Mouse (Mus musculus) lung, postnatal 10 days (tissue): ENCODE measurements around the gene Cfap126.

ENCODE experiments used
- DNase-seq: peaks from one replicate; pipeline ENCODE4 v3.0.0; 2021

Cfap126 gene

DNA sequence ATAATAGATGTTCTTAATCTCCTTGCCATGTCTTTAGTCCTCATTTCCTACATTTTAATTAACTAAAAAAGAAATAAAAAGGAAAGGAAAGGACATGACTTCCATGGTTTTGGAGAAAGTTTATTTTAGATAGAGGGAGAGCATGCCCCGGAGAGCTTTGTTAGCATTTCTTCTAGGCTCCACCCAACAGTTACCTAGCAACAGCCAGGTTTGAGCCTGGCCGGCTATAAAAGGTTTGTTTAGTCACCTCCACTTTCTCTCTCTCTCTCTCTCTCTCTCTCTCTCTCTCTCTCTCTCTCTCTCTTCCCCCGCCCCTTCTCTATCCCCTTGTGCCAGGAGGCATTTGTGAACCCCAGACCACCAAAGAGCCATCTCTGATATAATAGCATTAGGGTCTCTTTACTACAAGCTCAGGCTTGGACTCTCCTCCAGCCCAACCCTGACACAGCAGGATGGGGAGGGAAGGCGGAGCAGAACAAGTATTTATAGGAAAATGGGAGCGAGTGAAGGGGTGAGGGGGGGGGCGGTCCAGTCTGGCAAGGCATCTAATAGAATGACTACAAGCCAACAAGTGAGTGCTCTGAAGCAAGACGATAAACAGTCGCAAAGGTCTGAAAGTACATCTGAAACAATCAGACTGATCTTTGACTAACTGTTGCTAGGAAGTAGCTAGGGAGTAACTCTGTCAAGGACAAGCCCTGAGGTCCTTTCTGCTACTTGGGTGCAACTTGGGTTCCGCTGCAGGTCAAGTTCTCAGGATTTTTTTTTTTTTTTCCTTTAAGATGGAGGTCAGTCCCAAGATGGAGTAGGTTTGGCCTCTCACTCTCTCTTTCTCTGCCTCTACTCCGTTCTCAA is 17.4 kb upstream of the Cfap126 start:
- no peak for DNase-seq

- no peak for DNase-seq
Observed at GRCm38 (mm10) chr1:171097136-171097535, 16.6 kb upstream of the Cfap126 start.

DNA sequence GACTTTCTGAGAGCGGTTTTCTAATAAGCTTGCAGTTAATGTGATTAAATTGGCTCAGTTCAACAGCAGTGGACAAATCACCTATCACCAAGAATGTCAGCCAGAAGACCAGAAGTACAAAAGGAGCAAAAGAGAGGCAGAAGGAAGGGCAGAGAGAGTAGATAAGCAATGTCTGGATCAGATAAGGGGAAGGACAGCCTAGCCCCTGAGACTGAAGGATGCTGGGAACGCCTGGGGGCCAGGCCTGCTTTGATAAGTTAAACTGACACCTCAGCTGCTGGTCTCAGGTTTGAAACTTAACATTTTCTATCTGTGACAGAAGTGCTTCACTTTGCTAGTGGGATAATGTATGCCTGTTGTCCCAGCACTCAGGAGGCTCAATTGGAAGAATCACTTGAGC is 16.1 kb upstream of the Cfap126 start:
- DNase-seq: no peak

DNA sequence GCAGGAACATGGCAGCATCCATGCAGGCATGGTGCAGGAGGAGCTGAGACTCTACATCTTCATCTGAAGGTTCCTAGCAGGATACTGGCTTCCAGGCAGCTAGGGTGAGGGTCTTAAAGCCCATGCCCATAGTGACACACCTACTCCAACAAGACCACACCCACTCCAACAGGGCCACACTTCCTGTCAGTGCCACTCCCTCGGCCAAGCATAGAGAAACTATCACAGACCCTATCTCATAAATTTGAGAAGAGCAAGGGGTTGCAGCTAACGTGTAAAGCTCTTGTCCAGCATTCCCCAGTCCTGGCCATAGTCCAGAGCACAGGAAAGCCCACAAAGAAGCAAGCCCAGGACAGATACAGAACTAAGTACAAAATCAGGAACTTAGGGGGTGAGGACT is 12.7 kb upstream of the Cfap126 start:
- no peak for DNase-seq

DNA sequence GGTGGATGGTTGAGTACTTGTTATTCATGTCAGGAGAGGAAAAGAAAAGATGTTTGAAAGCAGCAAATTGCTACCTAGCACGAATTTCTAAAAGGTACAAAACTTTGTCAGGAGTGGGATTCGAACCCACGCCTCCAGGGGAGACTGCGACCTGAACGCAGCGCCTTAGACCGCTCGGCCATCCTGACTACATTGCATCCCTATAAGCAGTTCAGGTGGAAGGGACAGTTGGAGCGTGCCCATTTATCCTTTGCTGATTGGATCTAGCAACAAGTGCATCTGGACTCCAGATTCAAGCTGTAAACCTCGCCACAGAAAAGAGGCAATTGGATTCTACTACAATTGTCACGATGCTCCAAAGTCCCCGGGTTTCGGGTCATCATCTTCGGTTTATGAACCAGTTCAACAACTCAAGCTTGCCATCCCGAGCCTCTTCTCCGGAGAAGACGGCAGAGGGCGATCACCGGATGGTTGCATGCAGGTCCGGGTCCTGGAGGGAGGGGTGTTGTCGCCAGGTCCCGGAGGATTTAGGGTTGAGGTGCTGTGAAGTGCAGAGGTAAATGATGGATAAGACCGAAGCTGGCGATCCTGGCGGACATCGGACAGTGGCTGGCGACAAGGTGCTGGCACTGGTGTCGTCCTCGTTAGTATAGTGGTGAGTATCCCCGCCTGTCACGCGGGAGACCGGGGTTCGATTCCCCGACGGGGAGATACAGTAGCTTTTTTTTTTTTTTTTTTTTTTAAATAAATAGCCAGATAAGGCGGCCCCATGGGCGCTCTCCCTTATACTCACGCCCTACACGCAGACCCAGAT is 11.8 kb upstream of the Cfap126 start:
- DNase-seq: peak; percentile 88

- DNase-seq: peak; percentile 87
Observed at GRCm38 (mm10) chr1:171102547-171103177, 11.1 kb upstream of the Cfap126 start.

- no peak for DNase-seq
Observed at GRCm38 (mm10) chr1:171103179-171103840, 10.4 kb upstream of the Cfap126 start.

GRCm38 (mm10) chr1:171105226-171105625 is 8.5 kb upstream of the Cfap126 start:
- DNase-seq: no peak

- DNase-seq: no peak
Observed at GRCm38 (mm10) chr1:171109620-171110019, 4.1 kb upstream of the Cfap126 start.

DNA sequence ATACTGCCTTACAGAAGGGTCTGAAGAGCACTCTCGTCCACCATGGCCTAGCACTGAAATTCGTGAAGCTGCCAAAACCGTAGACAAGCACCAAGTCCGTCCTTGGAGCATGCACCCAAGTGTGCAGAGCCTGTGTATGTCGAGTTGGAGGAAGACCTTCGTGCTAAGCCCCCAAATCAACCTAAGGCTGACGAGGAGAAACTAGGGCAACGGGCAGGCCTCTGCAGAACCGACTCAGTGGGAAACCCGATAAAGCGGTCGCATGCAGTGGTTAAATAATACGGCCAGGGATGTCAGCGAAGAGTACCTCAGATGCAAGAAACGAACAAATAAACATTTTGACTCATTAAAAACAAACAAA is 3.1 kb upstream of the Cfap126 start:
- DNase-seq: no peak

DNA sequence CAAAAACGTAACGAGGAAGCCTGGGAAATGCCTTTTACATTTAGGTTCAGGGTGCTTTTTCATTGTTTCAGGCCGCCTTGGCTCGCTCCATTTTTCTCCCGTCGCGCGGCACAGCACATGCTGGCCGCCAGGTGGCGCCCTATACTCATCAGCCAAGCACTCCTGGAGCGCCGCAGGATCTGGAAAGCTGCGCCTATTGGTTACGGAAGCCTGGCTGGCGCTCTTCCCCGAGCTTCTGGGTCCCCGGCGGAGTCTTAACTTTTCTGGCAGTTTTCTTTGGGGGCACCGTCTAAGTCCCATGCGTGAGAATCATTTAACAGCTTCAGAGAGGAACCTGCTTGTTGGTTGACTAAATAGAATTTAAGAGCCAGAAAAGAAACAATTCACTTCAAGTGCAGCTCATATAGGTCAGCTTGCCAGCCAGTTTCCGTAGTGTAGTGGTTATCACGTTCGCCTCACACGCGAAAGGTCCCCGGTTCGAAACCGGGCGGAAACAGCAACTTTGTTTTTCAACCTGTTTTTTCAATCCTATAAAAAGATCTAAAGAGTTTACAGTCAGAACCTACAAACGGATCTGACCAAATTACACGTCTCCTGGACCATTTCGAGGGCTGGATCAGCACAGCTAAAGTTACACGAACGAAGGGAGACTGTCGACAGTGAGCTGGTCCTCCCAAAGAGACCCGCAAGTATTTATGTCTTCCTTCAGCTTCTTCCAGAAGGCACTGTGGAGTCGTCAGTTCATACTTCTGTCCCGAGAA is 2.5 kb upstream of the Cfap126 start:
- DNase-seq: peak; percentile 94

GRCm38 (mm10) chr1:171111781-171112575 is 1.7 kb upstream of the Cfap126 start:
- DNase-seq: peak; percentile 67

DNA sequence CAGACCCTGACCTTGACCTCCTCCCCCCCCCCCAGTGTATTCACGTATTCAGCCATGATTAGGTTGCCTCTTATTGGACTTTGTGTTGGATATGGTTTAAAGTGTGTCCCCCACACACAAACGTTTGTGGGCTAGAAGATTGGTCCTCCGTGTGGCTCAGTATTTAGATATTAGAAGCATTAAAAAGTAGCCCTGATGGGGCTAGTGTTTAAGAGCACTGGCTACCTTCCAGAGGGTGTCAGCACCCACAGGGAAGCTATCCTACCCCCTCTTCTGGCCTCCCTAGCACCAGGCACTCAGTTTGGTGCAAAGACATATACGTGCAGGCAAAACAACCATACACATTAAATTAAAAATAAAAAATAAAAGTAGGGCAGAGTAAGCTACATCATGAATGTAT is 732 bp upstream of the Cfap126 start:
- no peak for DNase-seq

DNA sequence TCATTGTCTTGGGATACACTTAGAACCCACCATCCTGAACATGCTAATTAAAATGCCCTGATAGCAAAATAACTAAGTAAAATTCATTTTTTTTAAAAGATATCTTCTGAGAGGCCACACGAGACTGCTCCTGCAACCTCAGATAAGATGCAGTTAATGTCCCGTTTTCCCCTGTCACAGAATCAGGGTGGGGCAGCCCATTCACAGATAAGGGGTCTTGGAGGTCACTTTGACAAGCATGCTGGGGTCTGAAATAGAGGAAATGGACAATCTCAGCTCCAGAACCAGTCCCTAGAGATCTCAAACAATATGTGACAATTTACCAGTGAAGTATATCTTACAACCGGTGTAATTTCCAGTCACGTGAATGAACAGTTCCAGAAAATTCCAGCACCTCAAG is 2.6 kb downstream of the Cfap126 start:
- no peak for DNase-seq

GRCm38 (mm10) chr1:171118269-171118684 is 4.6 kb downstream of the Cfap126 start:
- DNase-seq: peak; percentile 82

DNA sequence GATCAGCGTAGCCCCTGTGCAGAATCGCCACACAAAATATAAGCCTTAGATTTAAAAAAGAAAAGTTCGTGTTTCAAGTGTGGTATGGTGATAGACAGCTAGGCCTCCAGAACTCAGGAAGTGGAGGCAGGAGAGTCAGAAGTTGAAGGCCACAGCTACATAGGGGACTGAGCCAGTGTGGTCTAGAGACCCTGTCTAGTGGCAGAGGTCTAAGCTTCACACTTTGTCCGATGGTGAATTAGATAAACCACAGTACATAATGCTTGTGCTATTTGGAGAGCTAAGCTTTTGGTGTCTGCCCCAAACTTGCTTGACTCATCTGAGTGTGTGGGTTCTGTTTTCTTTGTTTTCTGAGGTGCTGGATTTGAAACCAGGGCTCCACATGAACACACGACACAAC is 5.3 kb downstream of the Cfap126 start:
- no peak for DNase-seq

GRCm38 (mm10) chr1:171119405-171119804 is 5.7 kb downstream of the Cfap126 start:
- no peak for DNase-seq

DNA sequence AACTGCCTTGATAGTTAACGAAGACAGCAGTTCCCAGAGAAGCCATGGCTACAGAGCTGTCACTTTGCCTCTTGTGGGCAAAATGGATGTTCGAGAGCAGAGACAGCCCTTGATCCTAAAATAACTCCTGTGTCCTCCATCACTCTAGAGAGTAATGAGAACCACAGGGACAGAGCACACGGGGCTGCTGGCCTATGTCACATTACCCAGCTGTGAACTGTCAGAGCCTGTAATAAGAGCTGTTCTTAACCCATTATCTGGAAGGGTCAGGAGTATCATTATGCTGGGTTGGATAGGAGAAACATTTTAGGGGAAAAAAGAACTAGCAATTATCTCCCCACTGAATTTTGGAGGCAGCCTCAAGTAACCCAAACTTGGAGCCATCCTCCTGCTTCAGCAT is 7.2 kb downstream of the Cfap126 start:
- DNase-seq: no peak

GRCm38 (mm10) chr1:171121839-171122238 is 8.1 kb downstream of the Cfap126 start:
- peak; percentile 13 for DNase-seq

- DNase-seq: peak; percentile 57
Observed at GRCm38 (mm10) chr1:171122932-171123331, 9.2 kb downstream of the Cfap126 start.

- DNase-seq: no peak
Observed at GRCm38 (mm10) chr1:171124398-171124797, 10.7 kb downstream of the Cfap126 start.
